Mouse (Mus musculus): ENCODE data around the gene Rcsd1.

- TF ChIP-seq CTCF (IDR thresholded peaks at IDR 0.05; ENCODE audit: low read depth, low read length), result no peak
- no peak for TF ChIP-seq POLR2A (IDR thresholded peaks at IDR 0.05; ENCODE audit: extremely low read depth, insufficient read depth, low read length)
These were observed 32.6 kb downstream of the Rcsd1 start for GRCm38 (mm10) chr1:165676993-165677392.
